Mouse (Mus musculus): ENCODE measurements at regions not wholly inside any gene's neighbourhood (a gene's known extent, or its start where the extent isn't known, plus 50 kb on each side); places are given as distances from the start of the nearest gene placed in this dataset.

DNA sequence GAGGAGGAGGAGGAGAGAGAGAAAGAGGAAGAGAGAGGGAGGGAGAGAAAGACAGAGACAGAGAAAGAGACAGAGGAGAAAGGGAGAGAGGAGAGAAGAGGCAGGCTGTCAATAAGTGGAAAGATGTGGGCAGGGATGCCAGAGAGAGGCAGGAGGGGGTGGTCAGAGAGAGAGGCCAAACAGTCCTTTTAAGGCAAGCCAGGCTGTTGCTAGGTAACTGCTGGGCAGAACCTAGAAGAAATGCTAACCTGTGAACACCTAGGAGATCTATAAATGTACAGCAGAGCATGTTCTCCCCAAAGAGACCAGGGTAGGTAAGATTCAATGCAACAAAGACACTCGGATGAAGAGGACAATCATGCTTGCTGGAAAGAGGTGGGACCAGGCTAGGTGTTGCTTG is 417.9 kb upstream of the Gm10131 start:
- no peak for TF ChIP-seq CTCF (IDR thresholded peaks at IDR 0.05; ENCODE audit: control insufficient read depth, insufficient read depth, low read length)
- TF ChIP-seq POLR2A (IDR thresholded peaks at IDR 0.05; ENCODE audit: borderline replicate concordance, control insufficient read depth, low read depth, low read length), result no peak
- H3K27ac ChIP-seq (ENCODE audit: control insufficient read depth, insufficient read depth, low read depth, low read length, poor library complexity), result no peak overlapping the region
- WGBS, result 84% methylated on average over 1 of the region's 1 CpGs
- no peak overlapping the region for H3K4me3 ChIP-seq (replicated peaks; ENCODE audit: control insufficient read depth, low read depth, low read length)
- no peaks in the 10 kb centered on the region for H3K4me1 ChIP-seq (ENCODE audit: control insufficient read depth, insufficient read depth, low read length)

DNA sequence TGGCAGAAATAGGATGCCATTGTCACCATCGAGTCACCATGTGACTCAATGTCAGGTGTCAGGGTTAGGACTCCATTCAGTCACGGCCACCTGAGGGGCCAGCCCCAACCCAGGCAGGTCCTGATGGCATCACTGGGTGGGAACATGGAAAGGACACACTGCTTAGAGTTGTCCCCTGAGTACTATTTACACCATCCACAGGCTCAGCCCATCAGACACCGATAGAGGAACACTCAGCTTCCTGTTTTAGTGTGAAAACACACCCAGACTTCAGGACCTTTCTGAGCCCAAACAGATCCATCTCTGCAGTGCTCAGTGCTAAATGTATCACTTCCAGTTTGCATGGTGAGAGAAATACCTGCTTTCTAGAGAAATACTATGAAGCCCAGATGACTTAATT is 416.7 kb upstream of the Gm10131 start:
- no peak overlapping the region for H3K27ac ChIP-seq (ENCODE audit: control insufficient read depth, insufficient read depth, low read depth, low read length, poor library complexity)
- H3K4me1 ChIP-seq (ENCODE audit: control insufficient read depth, insufficient read depth, low read length), result no peaks in the 10 kb centered on the region
- no peak for TF ChIP-seq CTCF (IDR thresholded peaks at IDR 0.05; ENCODE audit: control insufficient read depth, insufficient read depth, low read length)
- TF ChIP-seq POLR2A (IDR thresholded peaks at IDR 0.05; ENCODE audit: borderline replicate concordance, control insufficient read depth, low read depth, low read length), result no peak
- WGBS, result 61% methylated on average over 3 of the region's 3 CpGs
- H3K4me3 ChIP-seq (replicated peaks; ENCODE audit: control insufficient read depth, low read depth, low read length), result no peak overlapping the region

DNA sequence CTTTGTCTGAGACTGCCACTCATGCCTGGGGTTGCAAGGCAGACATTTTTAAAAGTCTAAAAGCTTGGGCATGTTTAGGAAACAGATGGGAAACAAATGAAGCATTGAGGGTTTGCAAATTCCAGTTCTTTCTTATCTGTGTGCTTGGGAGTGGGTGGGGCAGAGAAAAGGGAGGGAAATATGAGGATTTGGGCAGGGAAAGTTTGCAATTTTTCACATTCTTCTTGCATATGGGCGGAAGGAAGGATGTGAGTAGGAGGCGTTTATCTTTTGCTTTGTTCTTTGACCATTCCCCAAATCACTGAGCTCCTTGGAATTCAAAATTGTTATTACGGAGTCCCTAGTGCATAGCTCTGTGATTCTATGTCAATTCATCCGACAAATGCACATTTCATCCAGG is 413.7 kb upstream of the Gm10131 start:
- Histone ChIP-seq H3K27ac (ENCODE audit: control insufficient read depth, insufficient read depth, low read depth, low read length, poor library complexity) (no peak overlapping the region), H3K4me1 (ENCODE audit: control insufficient read depth, insufficient read depth, low read length) (no peaks in the 10 kb centered on the region), H3K4me3 (replicated peaks; ENCODE audit: control insufficient read depth, low read depth, low read length) (no peak overlapping the region)
- WGBS, result 75% methylated on average over 4 of the region's 4 CpGs
- TF ChIP-seq CTCF (IDR thresholded peaks at IDR 0.05; ENCODE audit: control insufficient read depth, insufficient read depth, low read length), result no peak
- TF ChIP-seq POLR2A (IDR thresholded peaks at IDR 0.05; ENCODE audit: borderline replicate concordance, control insufficient read depth, low read depth, low read length), result no peak

DNA sequence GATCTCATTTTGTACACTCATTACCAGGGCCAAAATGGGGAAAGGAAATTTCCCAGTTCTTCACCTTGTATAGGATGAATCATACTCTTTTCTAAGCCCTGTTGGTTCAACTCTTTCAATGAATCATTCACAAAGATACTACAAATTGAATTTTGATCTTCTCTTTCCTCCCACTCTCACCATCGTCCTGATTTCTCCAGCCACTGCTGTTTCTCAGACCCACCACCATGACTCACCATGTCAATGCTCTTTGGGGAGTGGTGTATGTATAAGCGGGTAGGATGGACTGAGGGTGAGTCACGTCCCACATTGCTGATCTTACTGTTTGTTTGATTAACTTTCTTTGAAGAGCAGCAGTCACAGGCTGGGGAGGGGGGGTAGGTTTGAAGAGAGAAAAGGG is 412.3 kb upstream of the Gm10131 start:
- Histone ChIP-seq H3K4me1 (ENCODE audit: control insufficient read depth, insufficient read depth, low read length) (no peaks in the 10 kb centered on the region), H3K4me3 (replicated peaks; ENCODE audit: control insufficient read depth, low read depth, low read length) (no peak overlapping the region), H3K27ac (ENCODE audit: control insufficient read depth, insufficient read depth, low read depth, low read length, poor library complexity) (no peak overlapping the region)
- WGBS, result 75% methylated on average over 3 of the region's 3 CpGs
- TF ChIP-seq POLR2A (IDR thresholded peaks at IDR 0.05; ENCODE audit: borderline replicate concordance, control insufficient read depth, low read depth, low read length) (no peak), CTCF (IDR thresholded peaks at IDR 0.05; ENCODE audit: control insufficient read depth, insufficient read depth, low read length) (no peak)

DNA sequence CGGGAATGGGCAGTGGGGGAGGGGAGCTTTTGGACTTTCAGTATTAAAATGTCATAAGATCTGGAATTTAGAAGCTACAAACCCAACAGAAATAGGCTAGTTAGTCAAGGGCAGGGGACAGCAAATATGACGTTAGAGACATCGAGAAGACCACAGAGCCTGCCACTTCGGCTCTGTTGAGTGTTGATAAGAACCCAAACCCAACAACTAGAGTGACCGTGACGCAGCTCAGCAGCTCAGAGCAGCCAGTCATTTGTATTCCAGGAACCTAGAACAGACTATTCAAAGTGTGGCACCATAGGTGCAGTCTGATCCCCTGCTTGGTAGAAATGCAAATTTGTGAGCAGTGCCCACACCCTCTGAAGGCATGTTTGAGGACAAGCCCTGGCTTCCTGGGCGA is 409.8 kb upstream of the Gm10131 start:
- no peaks in the 10 kb centered on the region for H3K4me1 ChIP-seq (ENCODE audit: control insufficient read depth, insufficient read depth, low read length)
- H3K27ac ChIP-seq (ENCODE audit: control insufficient read depth, insufficient read depth, low read depth, low read length, poor library complexity), result no peak overlapping the region
- no peak overlapping the region for H3K4me3 ChIP-seq (replicated peaks; ENCODE audit: control insufficient read depth, low read depth, low read length)
- TF ChIP-seq CTCF (IDR thresholded peaks at IDR 0.05; ENCODE audit: control insufficient read depth, insufficient read depth, low read length), result no peak
- no peak for TF ChIP-seq POLR2A (IDR thresholded peaks at IDR 0.05; ENCODE audit: borderline replicate concordance, control insufficient read depth, low read depth, low read length)
- WGBS, result 67% methylated on average over 7 of the region's 7 CpGs

- 63% methylated on average over 4 of the region's 4 CpGs for WGBS
- TF ChIP-seq CTCF (IDR thresholded peaks at IDR 0.05; ENCODE audit: control insufficient read depth, insufficient read depth, low read length) (no peak), POLR2A (IDR thresholded peaks at IDR 0.05; ENCODE audit: borderline replicate concordance, control insufficient read depth, low read depth, low read length) (no peak)
- no peaks in the 10 kb centered on the region for H3K4me1 ChIP-seq (ENCODE audit: control insufficient read depth, insufficient read depth, low read length)
- no peak overlapping the region for H3K4me3 ChIP-seq (replicated peaks; ENCODE audit: control insufficient read depth, low read depth, low read length)
- H3K27ac ChIP-seq (ENCODE audit: control insufficient read depth, insufficient read depth, low read depth, low read length, poor library complexity), result no peak overlapping the region
Measured at GRCm38 (mm10) chr8:34520664-34521063, 409.1 kb upstream of the Gm10131 start.

- TF ChIP-seq CTCF (IDR thresholded peaks at IDR 0.05; ENCODE audit: control insufficient read depth, insufficient read depth, low read length) (no peak), POLR2A (IDR thresholded peaks at IDR 0.05; ENCODE audit: borderline replicate concordance, control insufficient read depth, low read depth, low read length) (no peak)
- Histone ChIP-seq H3K4me3 (replicated peaks; ENCODE audit: control insufficient read depth, low read depth, low read length) (no peak overlapping the region), H3K27ac (ENCODE audit: control insufficient read depth, insufficient read depth, low read depth, low read length, poor library complexity) (no peak overlapping the region), H3K4me1 (ENCODE audit: control insufficient read depth, insufficient read depth, low read length) (no peaks in the 10 kb centered on the region)
- 64% methylated on average over 4 of the region's 4 CpGs for WGBS
Measured at GRCm38 (mm10) chr8:34513459-34514090, 402.0 kb upstream of the Gm10131 start.

GRCm38 (mm10) chr8:34505829-34506555 is 394.5 kb upstream of the Gm10131 start:
- 91% methylated on average over 15 of the region's 15 CpGs for WGBS
- Histone ChIP-seq H3K4me1 (ENCODE audit: control insufficient read depth, insufficient read depth, low read length) (no peaks in the 10 kb centered on the region), H3K4me3 (replicated peaks; ENCODE audit: control insufficient read depth, low read depth, low read length) (no peak overlapping the region), H3K27ac (ENCODE audit: control insufficient read depth, insufficient read depth, low read depth, low read length, poor library complexity) (no peak overlapping the region)
- no peak for TF ChIP-seq CTCF (IDR thresholded peaks at IDR 0.05; ENCODE audit: control insufficient read depth, insufficient read depth, low read length)
